Mouse (Mus musculus) cerebellum, adult 2 months (tissue): ENCODE measurements around the gene Mettl14.

Experiments used
- CTCF ChIP-seq: fragments of 200-500 bp; IDR thresholded peaks from 2 replicates; pipeline ENCODE4 v1.5.1; 2011; ENCODE audit warnings: low read depth, mild to moderate bottlenecking, control low read depth, low read length, moderate library complexity, borderline replicate concordance; ENCODE audit not compliant: insufficient read depth
- POLR2A ChIP-seq: fragments of 200-500 bp; IDR thresholded peaks from 2 replicates; pipeline ENCODE4 v1.6.1; 2011; ENCODE audit warnings: low read length, control low read depth, borderline replicate concordance; ENCODE audit not compliant: insufficient read depth

DNA sequence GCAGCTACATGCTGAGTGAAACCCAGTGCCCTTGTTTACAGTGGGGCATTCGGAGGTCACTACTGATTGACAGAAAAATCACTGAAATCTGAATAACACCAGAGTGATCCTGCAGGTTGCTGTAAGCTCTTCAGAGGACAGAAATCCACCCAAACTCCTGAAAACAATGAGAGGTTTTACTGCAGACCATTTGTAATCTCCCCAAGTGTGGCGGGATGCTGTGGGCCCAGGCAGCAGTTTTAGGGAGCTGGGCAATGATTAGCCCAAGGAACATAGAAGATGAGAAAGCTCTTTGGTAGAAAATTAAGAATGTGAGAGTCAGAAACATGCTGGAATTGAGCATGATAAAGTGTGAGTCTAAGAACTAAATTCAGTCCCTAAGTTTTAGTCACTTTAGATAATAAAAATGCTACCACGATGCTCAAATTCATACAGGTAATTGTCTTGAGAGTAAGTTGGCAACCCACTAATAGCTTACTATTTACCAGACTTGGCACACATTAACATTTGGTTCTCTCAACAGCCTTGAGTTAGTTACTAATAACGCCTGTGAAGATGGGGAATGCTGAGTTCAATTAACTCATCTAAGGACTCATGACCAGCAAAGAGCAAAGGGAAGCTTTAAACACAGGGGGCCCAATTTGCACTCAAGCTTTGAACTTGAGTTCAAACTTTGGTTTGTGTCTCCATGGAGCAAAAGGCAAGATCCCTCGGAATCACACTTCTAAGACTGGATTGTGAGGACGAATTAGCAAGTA, 26.1 kb upstream of the Mettl14 start:
- TF ChIP-seq CTCF (no peak), POLR2A (no peak)
